8 mouse cellular contexts compared by ENCODE assay signal in genomic region chr10:77032591-77033322, GRCm38 (mm10). TPM values are rescaled to one million over a fixed set of nuclear protein-coding genes. Genes with fewer than 3 reads are reported as not detected.
DNase-seq lines count a peak whose midpoint lies in the region; ATAC-seq lines count a peak whose summit lies in the region.

No protein-coding gene starts in this region.

- H3K27ac ChIP-seq in hindbrain, embryonic 12.5 days, result peak overlapping the region; percentile 53; the same call in 1 of the 2 replicates

- H3K27me3 ChIP-seq in hindbrain, embryonic 12.5 days, result no peaks in the 10 kb centered on the region

- peaks cover 24% of the 10 kb centered on the region for H3K4me1 ChIP-seq in hindbrain, embryonic 12.5 days

- no peaks in the 10 kb centered on the region for H3K9me3 ChIP-seq in hindbrain, embryonic 12.5 days (replicated peaks)

- ATAC-seq in hindbrain, embryonic 12.5 days (ENCODE audit: low FRiP score), result peak; percentile 93

- DNase-seq in NIH3T3 (ENCODE audit: low read depth), result peak; percentile 98
- peak; percentile 97 to 98 for DNase-seq in cerebellum, postnatal 10 days
- peak; percentile 91 to 94 for DNase-seq in frontal cortex, postnatal 10 days (ENCODE audit: low spot score in 2 of 2)
- DNase-seq in layer of hippocampus, postnatal 14 days (ENCODE audit: low spot score in 2 of 2), result peak; percentile 90 to 96
- peak; percentile 93 for DNase-seq in lung, postnatal 14 days
- peak; percentile 92 for DNase-seq in retina, adult 2 months (ENCODE audit: low read depth, low spot score)
- peak; percentile 96 to 98 for DNase-seq in thymus, postnatal 36 days

- under 1% methylated on average over 49 of the region's 49 CpGs for WGBS in hindbrain, embryonic 12.5 days

- peak overlapping the region; percentile 60 for H3K4me3 ChIP-seq in hindbrain, embryonic 12.5 days

- peak overlapping the region; percentile 75 for H3K9ac ChIP-seq in hindbrain, embryonic 12.5 days

- no peaks in the 10 kb centered on the region for H3K36me3 ChIP-seq in hindbrain, embryonic 12.5 days

- H3K4me2 ChIP-seq in hindbrain, embryonic 12.5 days (replicated peaks), result peak overlapping the region; percentile 94

RNA-seq across cellular contexts. Expression of gene Slc19a1, which starts 0.7 kb away (rescaled TPM):
- 30.5 and 32.5 TPM in 2 replicates for polyA plus RNA-seq in hindbrain, embryonic 12.5 days (2016; fragmentation: Nextera tagmentation; extraction: Ambion mirVana)
- total RNA-seq in layer of hippocampus, postnatal 14 days (2021), result 10 to 100 TPM; 24.3 to 25.5 TPM

Comparison
In these comparisons a context has a peak if more than half of its experiments do, and no peak if none do; other contexts are left out.
1. Peak in every context shown above with its lines: DNase-seq, ATAC-seq, H3K4me3 ChIP-seq and H3K27ac ChIP-seq.